Mouse (Mus musculus): ENCODE data around the gene Gria4. TPM values are rescaled to one million over a fixed set of nuclear protein-coding genes. Genes with fewer than 3 reads are reported as not detected.

The Gria4 gene
- polyA plus RNA-seq, 1 experiment from 2014 or later, result 6.0 TPM

GRCm38 (mm10) chr9:4712367-4712766 lies 83.7 kb downstream of the Gria4 start:
- Histone ChIP-seq H3K36me3 (ENCODE audit: control insufficient read depth, insufficient read depth, low read length) (no peaks in the 10 kb centered on the region), H3K27ac (ENCODE audit: low read depth) (no peak overlapping the region), H3K4me2 (ENCODE audit: low read length) (no peak overlapping the region), H3K4me3 (ENCODE audit: low read depth, low read length) (no peak overlapping the region), H3K4me1 (replicated peaks; ENCODE audit: control insufficient read depth, insufficient read depth, low read length) (no peaks in the 10 kb centered on the region), H3K9me3 (ENCODE audit: control insufficient read depth, low read length) (no peaks in the 10 kb centered on the region), H3K9ac (ENCODE audit: low read length) (no peak overlapping the region), H3K27me3 (replicated peaks; ENCODE audit: control insufficient read depth, insufficient read depth, low read length) (no peaks in the 10 kb centered on the region)
- no peak for DNase-seq (ENCODE audit: low spot score)
- no peak for ATAC-seq (replicated peaks; ENCODE audit: low FRiP score, low TSS enrichment, low read depth)

GRCm38 (mm10) chr9:4687149-4687548 lies 108.9 kb downstream of the Gria4 start:
- Histone ChIP-seq H3K9me3 (ENCODE audit: control insufficient read depth, low read length) (no peaks in the 10 kb centered on the region), H3K9ac (ENCODE audit: low read length) (no peak overlapping the region), H3K4me2 (ENCODE audit: low read length) (no peak overlapping the region), H3K27ac (ENCODE audit: low read depth) (no peak overlapping the region), H3K27me3 (replicated peaks; ENCODE audit: control insufficient read depth, insufficient read depth, low read length) (no peaks in the 10 kb centered on the region), H3K36me3 (ENCODE audit: control insufficient read depth, insufficient read depth, low read length) (no peaks in the 10 kb centered on the region), H3K4me1 (replicated peaks; ENCODE audit: control insufficient read depth, insufficient read depth, low read length) (no peaks in the 10 kb centered on the region), H3K4me3 (ENCODE audit: low read depth, low read length) (no peak overlapping the region)
- 79% methylated on average over 1 of the region's 1 CpGs for WGBS
- ATAC-seq (replicated peaks; ENCODE audit: low FRiP score, low TSS enrichment, low read depth) (no peak), DNase-seq (ENCODE audit: low spot score) (no peak)

GRCm38 (mm10) chr9:4680244-4680643 lies 115.8 kb downstream of the Gria4 start:
- no peaks in the 10 kb centered on the region for H3K4me1 ChIP-seq (replicated peaks; ENCODE audit: control insufficient read depth, insufficient read depth, low read length)
- H3K4me2 ChIP-seq (ENCODE audit: low read length), result no peak overlapping the region
- H3K27me3 ChIP-seq (replicated peaks; ENCODE audit: control insufficient read depth, insufficient read depth, low read length), result no peaks in the 10 kb centered on the region
- DNase-seq (ENCODE audit: low spot score) (no peak), ATAC-seq (replicated peaks; ENCODE audit: low FRiP score, low TSS enrichment, low read depth) (no peak)
- WGBS, result 91% methylated on average over 2 of the region's 2 CpGs
- no peaks in the 10 kb centered on the region for H3K36me3 ChIP-seq (ENCODE audit: control insufficient read depth, insufficient read depth, low read length)
- no peak overlapping the region for H3K27ac ChIP-seq (ENCODE audit: low read depth)
- H3K9ac ChIP-seq (ENCODE audit: low read length), result no peak overlapping the region
- no peak overlapping the region for H3K4me3 ChIP-seq (ENCODE audit: low read depth, low read length)
- no peaks in the 10 kb centered on the region for H3K9me3 ChIP-seq (ENCODE audit: control insufficient read depth, low read length)

GRCm38 (mm10) chr9:4679099-4679498 lies 116.9 kb downstream of the Gria4 start:
- no peaks in the 10 kb centered on the region for H3K27me3 ChIP-seq (replicated peaks; ENCODE audit: control insufficient read depth, insufficient read depth, low read length)
- H3K4me1 ChIP-seq (replicated peaks; ENCODE audit: control insufficient read depth, insufficient read depth, low read length), result no peaks in the 10 kb centered on the region
- H3K4me2 ChIP-seq (ENCODE audit: low read length), result no peak overlapping the region
- H3K27ac ChIP-seq (ENCODE audit: low read depth), result no peak overlapping the region
- no peak overlapping the region for H3K9ac ChIP-seq (ENCODE audit: low read length)
- H3K36me3 ChIP-seq (ENCODE audit: control insufficient read depth, insufficient read depth, low read length), result no peaks in the 10 kb centered on the region
- H3K9me3 ChIP-seq (ENCODE audit: control insufficient read depth, low read length), result no peaks in the 10 kb centered on the region
- 80% methylated on average over 1 of the region's 1 CpGs for WGBS
- no peak for ATAC-seq (replicated peaks; ENCODE audit: low FRiP score, low TSS enrichment, low read depth)
- no peak overlapping the region for H3K4me3 ChIP-seq (ENCODE audit: low read depth, low read length)
- no peak for DNase-seq (ENCODE audit: low spot score)

GRCm38 (mm10) chr9:4665691-4666090 lies 130.3 kb downstream of the Gria4 start:
- 78% methylated on average over 2 of the region's 2 CpGs for WGBS
- no peak overlapping the region for H3K9ac ChIP-seq (ENCODE audit: low read length)
- H3K36me3 ChIP-seq (ENCODE audit: control insufficient read depth, insufficient read depth, low read length), result no peaks in the 10 kb centered on the region

GRCm38 (mm10) chr9:4662421-4662820 lies 133.6 kb downstream of the Gria4 start:
- Histone ChIP-seq H3K27me3 (replicated peaks; ENCODE audit: control insufficient read depth, insufficient read depth, low read length) (no peaks in the 10 kb centered on the region), H3K27ac (ENCODE audit: low read depth) (no peak overlapping the region), H3K36me3 (ENCODE audit: control insufficient read depth, insufficient read depth, low read length) (no peaks in the 10 kb centered on the region), H3K4me2 (ENCODE audit: low read length) (no peak overlapping the region), H3K4me3 (ENCODE audit: low read depth, low read length) (no peak overlapping the region), H3K4me1 (replicated peaks; ENCODE audit: control insufficient read depth, insufficient read depth, low read length) (no peaks in the 10 kb centered on the region), H3K9me3 (ENCODE audit: control insufficient read depth, low read length) (no peaks in the 10 kb centered on the region), H3K9ac (ENCODE audit: low read length) (no peak overlapping the region)
- ATAC-seq (replicated peaks; ENCODE audit: low FRiP score, low TSS enrichment, low read depth) (no peak), DNase-seq (ENCODE audit: low spot score) (no peak)
- WGBS, result 57% methylated on average over 1 of the region's 1 CpGs

More at GRCm38 (mm10) chr9:4665691-4666090, 130.3 kb downstream of the Gria4 start:
- no peak overlapping the region for H3K27ac ChIP-seq (ENCODE audit: low read depth)
- H3K4me3 ChIP-seq (ENCODE audit: low read depth, low read length), result no peak overlapping the region
- no peaks in the 10 kb centered on the region for H3K4me1 ChIP-seq (replicated peaks; ENCODE audit: control insufficient read depth, insufficient read depth, low read length)
- ATAC-seq (replicated peaks; ENCODE audit: low FRiP score, low TSS enrichment, low read depth) (no peak), DNase-seq (ENCODE audit: low spot score) (no peak)
- H3K4me2 ChIP-seq (ENCODE audit: low read length), result no peak overlapping the region
- H3K9me3 ChIP-seq (ENCODE audit: control insufficient read depth, low read length), result no peaks in the 10 kb centered on the region
- no peaks in the 10 kb centered on the region for H3K27me3 ChIP-seq (replicated peaks; ENCODE audit: control insufficient read depth, insufficient read depth, low read length)

- Histone ChIP-seq H3K4me2 (ENCODE audit: low read length) (no peak overlapping the region), H3K4me3 (ENCODE audit: low read depth, low read length) (no peak overlapping the region), H3K9ac (ENCODE audit: low read length) (no peak overlapping the region), H3K9me3 (ENCODE audit: control insufficient read depth, low read length) (no peaks in the 10 kb centered on the region), H3K27me3 (replicated peaks; ENCODE audit: control insufficient read depth, insufficient read depth, low read length) (no peaks in the 10 kb centered on the region), H3K4me1 (replicated peaks; ENCODE audit: control insufficient read depth, insufficient read depth, low read length) (no peaks in the 10 kb centered on the region), H3K36me3 (ENCODE audit: control insufficient read depth, insufficient read depth, low read length) (no peaks in the 10 kb centered on the region), H3K27ac (ENCODE audit: low read depth) (no peak overlapping the region)
- ATAC-seq (replicated peaks; ENCODE audit: low FRiP score, low TSS enrichment, low read depth), result no peak
- DNase-seq (ENCODE audit: low spot score), result no peak
These were observed 137.1 kb downstream of the Gria4 start for GRCm38 (mm10) chr9:4658951-4659350.

- no peaks in the 10 kb centered on the region for H3K9me3 ChIP-seq (ENCODE audit: control insufficient read depth, low read length)
- H3K27ac ChIP-seq (ENCODE audit: low read depth), result no peak overlapping the region
- no peak overlapping the region for H3K4me3 ChIP-seq (ENCODE audit: low read depth, low read length)
- H3K4me1 ChIP-seq (replicated peaks; ENCODE audit: control insufficient read depth, insufficient read depth, low read length), result no peaks in the 10 kb centered on the region
- no peaks in the 10 kb centered on the region for H3K36me3 ChIP-seq (ENCODE audit: control insufficient read depth, insufficient read depth, low read length)
- 88% methylated on average over 1 of the region's 1 CpGs for WGBS
- no peaks in the 10 kb centered on the region for H3K27me3 ChIP-seq (replicated peaks; ENCODE audit: control insufficient read depth, insufficient read depth, low read length)
- H3K9ac ChIP-seq (ENCODE audit: low read length), result no peak overlapping the region
- H3K4me2 ChIP-seq (ENCODE audit: low read length), result no peak overlapping the region
- DNase-seq (ENCODE audit: low spot score) (no peak), ATAC-seq (replicated peaks; ENCODE audit: low FRiP score, low TSS enrichment, low read depth) (no peak)
These were observed 141.7 kb downstream of the Gria4 start for GRCm38 (mm10) chr9:4654333-4654732.

GRCm38 (mm10) chr9:4639192-4639900 lies 156.7 kb downstream of the Gria4 start:
- DNase-seq (ENCODE audit: low spot score) (no peak), ATAC-seq (replicated peaks; ENCODE audit: low FRiP score, low TSS enrichment, low read depth) (no peak)
- no peak overlapping the region for H3K9ac ChIP-seq (ENCODE audit: low read length)
- H3K9me3 ChIP-seq (ENCODE audit: control insufficient read depth, low read length), result no peaks in the 10 kb centered on the region
- H3K36me3 ChIP-seq (ENCODE audit: control insufficient read depth, insufficient read depth, low read length), result no peaks in the 10 kb centered on the region
- H3K27ac ChIP-seq (ENCODE audit: low read depth), result no peak overlapping the region
- no peak overlapping the region for H3K4me2 ChIP-seq (ENCODE audit: low read length)
- no peak overlapping the region for H3K4me3 ChIP-seq (ENCODE audit: low read depth, low read length)
- no peaks in the 10 kb centered on the region for H3K27me3 ChIP-seq (replicated peaks; ENCODE audit: control insufficient read depth, insufficient read depth, low read length)
- 59% methylated on average over 2 of the region's 2 CpGs for WGBS
- no peaks in the 10 kb centered on the region for H3K4me1 ChIP-seq (replicated peaks; ENCODE audit: control insufficient read depth, insufficient read depth, low read length)

Data from intestine, embryonic 14.5 days (tissue).